Mouse (Mus musculus) ES-E14 (cell line): Measurements from ENCODE around the gene Csrp3. TPM values are rescaled to one million over a fixed set of nuclear protein-coding genes. Genes with fewer than 3 reads are reported as not detected.

Source experiments
- DNase-seq: peaks from one replicate; pipeline ENCODE4 v3.0.0-alpha.2; 2013; ENCODE audit warnings: low read depth, low spot score
- H3K27ac ChIP-seq: 2 replicates; pipeline ENCODE4 v1.5.1; 2012; ENCODE audit warnings: low read depth, mild to moderate bottlenecking, low read length, moderate library complexity, mixed read lengths; ENCODE audit not compliant: poor library complexity, insufficient read depth, severe bottlenecking
- H3K36me3 ChIP-seq: 2 replicates; pipeline ENCODE4 v1.6.1; 2012; ENCODE audit warnings: mild to moderate bottlenecking, low read length, moderate library complexity, mixed read lengths; ENCODE audit not compliant: control insufficient read depth, poor library complexity, insufficient read depth, severe bottlenecking
- H3K4me1 ChIP-seq, 2 experiments: fragments of 150-350 bp in 1 of 2; sonication (generic) in 1 of 2; 2 replicates each; pipeline ENCODE4 v1.6.1; 2012; ENCODE audit warnings: low read length in 2 of 2, mild to moderate bottlenecking in 1 of 2, mixed read lengths in 1 of 2; ENCODE audit not compliant: control insufficient read depth in 2 of 2, insufficient read depth in 2 of 2, poor library complexity in 1 of 2
- H3K4me3 ChIP-seq, 2 experiments: fragments of 150-350 bp in 1 of 2; sonication (generic) in 1 of 2; 2 replicates each; pipeline ENCODE4 v1.5.1; 2012; ENCODE audit warnings: low read length in 2 of 2, low read depth in 1 of 2, mild to moderate bottlenecking in 1 of 2, mixed read lengths in 1 of 2; ENCODE audit not compliant: insufficient read depth in 1 of 2, poor library complexity in 1 of 2, severe bottlenecking in 1 of 2
- H3K9ac ChIP-seq: 2 replicates; pipeline ENCODE4 v1.6.1; 2012; ENCODE audit warnings: low read depth, mild to moderate bottlenecking, low read length, mixed read lengths; ENCODE audit not compliant: poor library complexity, insufficient read depth, severe bottlenecking
- H3K9me3 ChIP-seq: fragments of 150-350 bp; sonication (generic); 2 replicates; pipeline ENCODE4 v1.6.1; 2012; ENCODE audit warnings: low read depth, mild to moderate bottlenecking, low read length; ENCODE audit not compliant: control insufficient read depth, insufficient read depth
- CHD2 ChIP-seq: IDR thresholded peaks from 2 replicates; pipeline ENCODE4 v1.6.1; 2014; ENCODE audit warnings: mild to moderate bottlenecking, low read depth, low read length, inconsistent platforms
- HCFC1 ChIP-seq: IDR thresholded peaks from 2 replicates; pipeline ENCODE4 v1.6.1; 2012; ENCODE audit warnings: low read length, inconsistent platforms, borderline replicate concordance; ENCODE audit not compliant: insufficient read depth
- MAFK ChIP-seq: IDR thresholded peaks from 2 replicates; pipeline ENCODE4 v1.6.1; 2014; ENCODE audit warnings: mild to moderate bottlenecking, low read depth, low read length, inconsistent platforms; ENCODE audit not compliant: insufficient read depth
- ZC3H11A ChIP-seq: IDR thresholded peaks from 2 replicates; pipeline ENCODE4 v1.6.1; 2012; ENCODE audit warnings: low read depth, mild to moderate bottlenecking, inconsistent platforms, low read length, borderline replicate concordance
- ZNF384 ChIP-seq: IDR thresholded peaks from 2 replicates; pipeline ENCODE4 v1.6.1; 2012; ENCODE audit warnings: low read depth, low read length, inconsistent platforms
- in situ Hi-C, 2 experiments: fragments of 600-800 bp; cut with MboI; formaldehyde crosslinking; loops; one replicate each; pipeline ENCODE4 v1.15.1; 2025; ENCODE audit warnings: low sequenced_read_pairs in 2 of 2, inconsistent platforms in 1 of 2; ENCODE audit not compliant: unreplicated experiment in 2 of 2
- total RNA-seq: library from RNA; depleted of rRNA; stranded (reverse); fragments of 300-350 nt; gene quantifications from 2 replicates; pipeline ENCODE4 v1.2.3, GENCODE M21; 2012; rRNA removed

Csrp3 gene
- 0.48 and 1.3 TPM in 2 replicates for total RNA-seq

GRCm38 (mm10) chr7:48847820-48848650 is at the start of gene Csrp3:
Gene Csrp3, minus strand, starts transcription at chr7:48848033.
- H3K27ac ChIP-seq, result no peak within 1 kb of the TSS

GRCm38 (mm10) chr7:48896051-48896450 is 48.2 kb upstream of the Csrp3 start:
- Histone ChIP-seq H3K27ac (no peak overlapping the region), H3K9ac (no peak overlapping the region), H3K36me3 (no peaks in the 10 kb centered on the region), H3K4me3 (no peak overlapping the region), H3K9me3 (no peaks in the 10 kb centered on the region), H3K4me1 (peaks cover 2 to 3% of the 10 kb centered on the region in 2 experiments; a peak in 2 of 4 replicates)
- TF ChIP-seq ZNF384 (no peak), CHD2 (no peak), HCFC1 (no peak), MAFK (no peak), ZC3H11A (no peak)
- DNase-seq, result no peak
- in situ Hi-C loops, result no loop called here

More at GRCm38 (mm10) chr7:48847820-48848650, at the start of gene Csrp3:
- Histone ChIP-seq H3K36me3 (no peaks in the 10 kb centered on the region), H3K9me3 (no peaks in the 10 kb centered on the region), H3K9ac (no peak within 1 kb of the TSS), H3K4me3 (no peak within 1 kb of the TSS), H3K4me1 (no peaks in the 10 kb centered on the region)
- in situ Hi-C loops, result no loop called here
- no peak for DNase-seq
- TF ChIP-seq ZC3H11A, result no peak
- TF ChIP-seq CHD2, result no peak
- TF ChIP-seq HCFC1, result no peak
- no peak for TF ChIP-seq ZNF384
- TF ChIP-seq MAFK, result no peak

- Histone ChIP-seq H3K4me1 (peaks cover 2 to 3% of the 10 kb centered on the region in 2 experiments; a peak in 2 of 4 replicates), H3K9ac (no peak overlapping the region), H3K27ac (no peak overlapping the region), H3K4me3 (no peak overlapping the region), H3K9me3 (no peaks in the 10 kb centered on the region), H3K36me3 (no peaks in the 10 kb centered on the region)
- DNase-seq, result no peak
- in situ Hi-C loops, result no loop called here
- TF ChIP-seq MAFK (no peak), ZNF384 (no peak), ZC3H11A (no peak), HCFC1 (no peak), CHD2 (no peak)
Measured at GRCm38 (mm10) chr7:48895475-48895874, 47.6 kb upstream of the Csrp3 start.

- H3K27ac ChIP-seq, result no peak overlapping the region
- no peak overlapping the region for H3K9ac ChIP-seq
- no peak overlapping the region for H3K4me3 ChIP-seq
- DNase-seq, result no peak
- no peaks in the 10 kb centered on the region for H3K9me3 ChIP-seq
- TF ChIP-seq ZC3H11A, result no peak
- TF ChIP-seq ZNF384, result no peak
- no peak for TF ChIP-seq HCFC1
- TF ChIP-seq CHD2, result no peak
- no peak for TF ChIP-seq MAFK
- in situ Hi-C loops, result no loop called here
- peaks cover 2 to 3% of the 10 kb centered on the region in 2 experiments; a peak in 2 of 4 replicates for H3K4me1 ChIP-seq
- no peaks in the 10 kb centered on the region for H3K36me3 ChIP-seq
Measured at GRCm38 (mm10) chr7:48894763-48895162, 46.9 kb upstream of the Csrp3 start.
